In the genomic region with DNA sequence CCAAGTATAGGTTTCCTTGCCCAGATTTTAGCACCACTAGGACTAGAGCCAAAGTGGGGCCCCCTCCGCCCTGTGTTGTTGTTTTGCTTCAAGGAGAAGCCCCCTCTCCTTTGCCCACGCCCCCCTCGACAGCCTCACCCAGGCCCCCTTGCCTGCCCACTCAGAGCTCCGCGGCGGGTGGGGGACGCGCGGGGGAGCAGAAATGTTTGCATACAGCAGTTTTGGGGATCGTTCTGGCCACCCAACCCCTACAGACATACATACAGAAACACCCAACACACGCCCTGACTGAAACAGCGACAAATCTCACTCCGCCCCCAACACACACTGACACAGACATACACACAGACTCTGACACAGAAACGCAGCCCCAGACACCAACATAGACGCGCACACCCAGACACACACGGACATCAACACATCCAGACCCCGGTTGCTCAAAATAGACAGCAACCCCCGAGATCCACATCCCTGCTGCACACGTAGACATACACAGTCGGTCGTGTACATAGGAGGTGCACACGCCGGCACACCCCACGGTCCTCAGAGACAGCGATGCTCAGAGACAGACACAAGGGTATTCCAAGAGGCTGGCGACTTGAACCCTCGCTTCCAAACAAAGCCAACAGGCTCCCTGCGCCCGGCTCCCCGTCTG, we compare ENCODE assay signal across 7 mouse cellular contexts. TPM values are rescaled to one million over a fixed set of nuclear protein-coding genes. Genes with fewer than 3 reads are reported as not detected.
DNase-seq lines count a peak whose midpoint lies in the region; ATAC-seq lines count a peak whose summit lies in the region.

No protein-coding gene starts in this region.

- H3K4me2 ChIP-seq in neural tube, embryonic 11.5 days (ENCODE audit: low read depth): peak overlapping the region; percentile 83
- peak overlapping the region; percentile 95 for H3K4me2 ChIP-seq in embryonic facial prominence, embryonic 13.5 days
- peak overlapping the region; percentile 83 for H3K4me2 ChIP-seq in intestine, embryonic 16.5 days (ENCODE audit: low read depth, low read length)

- H3K9ac ChIP-seq in neural tube, embryonic 11.5 days (ENCODE audit: low read length): peak overlapping the region; percentile 69
- H3K9ac ChIP-seq in embryonic facial prominence, embryonic 13.5 days: peak overlapping the region; percentile 76
- H3K9ac ChIP-seq in intestine, embryonic 16.5 days (ENCODE audit: low read depth, low read length): peak overlapping the region; percentile 64

- no peaks in the 10 kb centered on the region for H3K9me3 ChIP-seq in neural tube, embryonic 11.5 days (ENCODE audit: control insufficient read depth, low read length)
- H3K9me3 ChIP-seq in embryonic facial prominence, embryonic 13.5 days: no peaks in the 10 kb centered on the region
- H3K9me3 ChIP-seq in intestine, embryonic 16.5 days (ENCODE audit: control insufficient read depth, low read length): no peaks in the 10 kb centered on the region
- H3K9me3 ChIP-seq in midbrain, embryonic 10.5 days (replicated peaks): no peaks in the 10 kb centered on the region

- DNase-seq in neural tube, embryonic 11.5 days (ENCODE audit: low spot score): peak; percentile 69
- no peak for DNase-seq in neural tube, embryonic 10.5 days (ENCODE audit: extremely low spot score, low spot score)
- DNase-seq in midbrain, embryonic 10.5 days (ENCODE audit: low spot score): no peak
- no peak for DNase-seq in testis, postnatal 10 days (ENCODE audit: low spot score)
- no peak for DNase-seq in urinary bladder, postnatal 25 days (ENCODE audit: low spot score)

- H3K36me3 ChIP-seq in neural tube, embryonic 11.5 days (ENCODE audit: control insufficient read depth, insufficient read depth, low read length): no peaks in the 10 kb centered on the region
- no peaks in the 10 kb centered on the region for H3K36me3 ChIP-seq in embryonic facial prominence, embryonic 13.5 days
- no peaks in the 10 kb centered on the region for H3K36me3 ChIP-seq in intestine, embryonic 16.5 days (ENCODE audit: control insufficient read depth, insufficient read depth, low read length)
- H3K36me3 ChIP-seq in midbrain, embryonic 10.5 days: no peaks in the 10 kb centered on the region

- H3K4me3 ChIP-seq in neural tube, embryonic 11.5 days (ENCODE audit: low read depth, low read length): peak overlapping the region; percentile 67
- peak overlapping the region; percentile 69 for H3K4me3 ChIP-seq in embryonic facial prominence, embryonic 13.5 days
- peak overlapping the region; percentile 54 for H3K4me3 ChIP-seq in intestine, embryonic 16.5 days (ENCODE audit: low read length)
- H3K4me3 ChIP-seq in midbrain, embryonic 10.5 days: peak overlapping the region; percentile 91

- no peaks in the 10 kb centered on the region for H3K27me3 ChIP-seq in neural tube, embryonic 11.5 days (ENCODE audit: control insufficient read depth, insufficient read depth, low read length)
- H3K27me3 ChIP-seq in embryonic facial prominence, embryonic 13.5 days: peaks cover 40% of the 10 kb centered on the region
- H3K27me3 ChIP-seq in intestine, embryonic 16.5 days (replicated peaks; ENCODE audit: control insufficient read depth, insufficient read depth, low read length): peaks cover 24% of the 10 kb centered on the region
- peaks cover 24% of the 10 kb centered on the region for H3K27me3 ChIP-seq in midbrain, embryonic 10.5 days (ENCODE audit: low read depth, poor library complexity, severe bottlenecking)

- H3K4me1 ChIP-seq in neural tube, embryonic 11.5 days (ENCODE audit: control insufficient read depth, insufficient read depth, low read length): peaks cover 12% of the 10 kb centered on the region
- peaks cover 18% of the 10 kb centered on the region for H3K4me1 ChIP-seq in embryonic facial prominence, embryonic 13.5 days
- peaks cover 10% of the 10 kb centered on the region; the same call in 1 of the 2 replicates for H3K4me1 ChIP-seq in intestine, embryonic 16.5 days (ENCODE audit: control insufficient read depth, insufficient read depth, low read length)
- peaks cover 41% of the 10 kb centered on the region for H3K4me1 ChIP-seq in midbrain, embryonic 10.5 days

- under 1% methylated on average over 31 of the region's 31 CpGs for WGBS in neural tube, embryonic 11.5 days
- under 1% methylated on average over 31 of the region's 31 CpGs for WGBS in embryonic facial prominence, embryonic 13.5 days
- WGBS in intestine, embryonic 16.5 days: under 1% methylated on average over 31 of the region's 31 CpGs
- WGBS in midbrain, embryonic 10.5 days: under 1% methylated on average over 31 of the region's 31 CpGs

- peak; percentile 71 for ATAC-seq in neural tube, embryonic 11.5 days (ENCODE audit: insufficient read depth, low FRiP score, low TSS enrichment)
- ATAC-seq in embryonic facial prominence, embryonic 13.5 days (ENCODE audit: insufficient number of reproducible peaks, insufficient read depth, low FRiP score, low TSS enrichment, low read depth): 0 out of 2 replicates have a peak, but pooled peaks have one; percentile 18
- ATAC-seq in intestine, embryonic 16.5 days: peak; percentile 39

- peak overlapping the region; percentile 47; the same call in 1 of the 2 replicates for H3K27ac ChIP-seq in neural tube, embryonic 11.5 days (ENCODE audit: low read depth, low read length)
- H3K27ac ChIP-seq in embryonic facial prominence, embryonic 13.5 days: 0 out of 2 replicates have a peak overlapping the region, but pooled peaks have one; percentile 11
- no peak overlapping the region for H3K27ac ChIP-seq in intestine, embryonic 16.5 days (ENCODE audit: low read length)
- H3K27ac ChIP-seq in midbrain, embryonic 10.5 days (replicated peaks): peak overlapping the region; percentile 91

RNA-seq across cellular contexts. Expression of a gene that starts 0.7 kb away (rescaled TPM):
- 40.1 and 42.4 TPM in 2 replicates for polyA plus RNA-seq in neural tube, embryonic 11.5 days (2014; fragmentation: Nextera tagmentation; extraction: Ambion mirVana)
- 5.2 and 6.1 TPM in 2 replicates for polyA plus RNA-seq in embryonic facial prominence, embryonic 13.5 days (2015; fragmentation: Nextera tagmentation; extraction: Ambion mirVana)
- polyA plus RNA-seq in intestine, embryonic 16.5 days (2015; fragmentation: Nextera tagmentation; extraction: Ambion mirVana): 1.8 and 2.0 TPM in 2 replicates
- 2.0 and 5.3 TPM in 2 replicates for polyA plus RNA-seq in midbrain, embryonic 10.5 days (2016; fragmentation: Nextera tagmentation; extraction: Ambion mirVana)

RNA-seq across cellular contexts. Expression of a gene that starts 16.1 kb away (rescaled TPM):
- polyA plus RNA-seq in neural tube, embryonic 11.5 days (2014; fragmentation: Nextera tagmentation; extraction: Ambion mirVana): 2.2 and 3.5 TPM in 2 replicates
- 2.7 and 3.1 TPM in 2 replicates for polyA plus RNA-seq in embryonic facial prominence, embryonic 13.5 days (2015; fragmentation: Nextera tagmentation; extraction: Ambion mirVana)
- polyA plus RNA-seq in intestine, embryonic 16.5 days (2015; fragmentation: Nextera tagmentation; extraction: Ambion mirVana): 3.9 and 5.3 TPM in 2 replicates
- 6.7 TPM in 2 replicates for polyA plus RNA-seq in midbrain, embryonic 10.5 days (2016; fragmentation: Nextera tagmentation; extraction: Ambion mirVana)

RNA-seq across cellular contexts. Expression of a gene that starts 33.3 kb away (rescaled TPM):
- polyA plus RNA-seq in neural tube, embryonic 11.5 days (2014; fragmentation: Nextera tagmentation; extraction: Ambion mirVana): 6.1 and 7.4 TPM in 2 replicates
- polyA plus RNA-seq in embryonic facial prominence, embryonic 13.5 days (2015; fragmentation: Nextera tagmentation; extraction: Ambion mirVana): 2.6 and 4.0 TPM in 2 replicates
- 1.4 and 2.3 TPM in 2 replicates for polyA plus RNA-seq in intestine, embryonic 16.5 days (2015; fragmentation: Nextera tagmentation; extraction: Ambion mirVana)
- polyA plus RNA-seq in midbrain, embryonic 10.5 days (2016; fragmentation: Nextera tagmentation; extraction: Ambion mirVana): 1.6 and 2.4 TPM in 2 replicates

Comparison
In these comparisons a context has a peak if more than half of its experiments do, and no peak if none do; other contexts are left out.
1. ATAC-seq: peak in every context shown above with its lines; median percentile 71 in neural tube, embryonic 11.5 days; 39 in intestine, embryonic 16.5 days; 18 in embryonic facial prominence, embryonic 13.5 days.